Mouse (Mus musculus) gastrocnemius, postnatal 10 days (tissue): ENCODE data around the gene Abi3. TPM values are rescaled to one million over a fixed set of nuclear protein-coding genes. Genes with fewer than 3 reads are reported as not detected.

ENCODE experiments used
- DNase-seq: peaks from one replicate; pipeline ENCODE4 v3.0.0; 2021; ENCODE audit warnings: mixed read lengths
- total RNA-seq, 2 experiments: library from RNA; stranded (reverse); gene quantifications; 2 replicates each; pipeline ENCODE4 v1.2.3; 2021

Gene Abi3
- total RNA-seq, 2 experiments from 2014 or later = 3.4 to 7.1 TPM

DNA sequence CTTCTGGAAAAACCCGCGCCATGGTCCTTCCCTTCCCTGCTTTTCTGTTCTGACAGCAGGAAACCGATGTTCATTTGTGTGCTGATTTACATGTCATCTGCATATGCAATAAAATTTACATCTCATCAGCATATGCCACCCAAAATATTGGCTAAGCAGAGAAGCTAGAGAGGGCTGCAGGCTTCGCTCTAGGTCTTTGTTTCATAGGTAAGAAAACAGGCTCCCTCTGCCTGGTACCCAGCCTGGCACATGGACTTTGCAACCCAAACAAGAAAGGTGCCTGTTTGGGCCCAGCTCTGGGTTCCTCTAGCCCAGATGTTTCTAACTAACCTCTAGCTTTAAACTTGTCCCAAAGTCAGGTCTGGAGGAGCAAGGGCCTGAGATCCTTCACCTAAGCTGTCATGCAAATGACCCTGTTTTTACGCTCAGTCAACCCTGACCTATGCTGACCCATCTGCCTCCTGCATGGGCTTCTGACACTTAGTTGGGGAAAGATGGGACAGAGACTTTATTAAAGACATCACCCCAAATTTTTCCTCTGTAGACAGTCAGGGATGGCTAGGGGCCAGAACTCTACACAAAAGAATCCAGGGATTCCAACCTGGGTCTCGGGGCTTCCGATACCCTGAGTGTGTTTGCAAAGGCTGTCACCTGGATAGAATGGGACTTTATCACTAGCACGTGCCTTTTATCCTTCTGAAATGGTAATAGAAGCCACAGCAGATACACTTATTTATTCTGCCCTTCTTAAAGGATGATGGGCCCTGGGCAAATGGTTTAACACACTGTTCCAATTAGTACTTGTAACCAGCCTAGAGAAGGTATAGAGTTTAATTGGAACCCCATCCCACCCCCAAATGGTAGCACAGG lies 3.0 kb downstream of the Abi3 start:
- no peak for DNase-seq

GRCm38 (mm10) chr11:95838598-95838997 lies 3.7 kb downstream of the Abi3 start:
- DNase-seq = no peak

GRCm38 (mm10) chr11:95837059-95837458 lies 5.2 kb downstream of the Abi3 start, which contains the start of gene Gngt2:
Gene Gngt2 (plus strand): TSS chr11:95837216.
- peak; percentile 83 for DNase-seq

DNA sequence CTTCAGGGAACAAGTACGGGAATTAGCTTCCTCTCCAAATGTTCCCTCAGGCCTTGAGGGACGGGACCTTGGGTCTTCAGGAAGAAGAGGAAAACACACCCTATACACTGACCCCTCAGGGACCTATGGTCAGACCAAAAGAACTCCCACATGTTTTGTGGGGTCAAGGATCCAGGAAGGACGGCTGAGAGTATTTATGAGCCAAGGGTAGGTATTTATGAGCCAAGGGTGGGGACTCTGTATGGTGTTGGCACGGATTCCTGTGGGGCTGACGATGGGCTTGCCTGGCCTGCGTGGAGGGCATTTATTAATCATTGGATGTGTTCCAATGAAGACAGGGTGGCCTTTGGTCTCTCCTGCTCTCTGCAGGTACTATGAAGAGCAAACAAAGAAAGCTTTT lies 5.8 kb downstream of the Abi3 start:
- no peak for DNase-seq

DNA sequence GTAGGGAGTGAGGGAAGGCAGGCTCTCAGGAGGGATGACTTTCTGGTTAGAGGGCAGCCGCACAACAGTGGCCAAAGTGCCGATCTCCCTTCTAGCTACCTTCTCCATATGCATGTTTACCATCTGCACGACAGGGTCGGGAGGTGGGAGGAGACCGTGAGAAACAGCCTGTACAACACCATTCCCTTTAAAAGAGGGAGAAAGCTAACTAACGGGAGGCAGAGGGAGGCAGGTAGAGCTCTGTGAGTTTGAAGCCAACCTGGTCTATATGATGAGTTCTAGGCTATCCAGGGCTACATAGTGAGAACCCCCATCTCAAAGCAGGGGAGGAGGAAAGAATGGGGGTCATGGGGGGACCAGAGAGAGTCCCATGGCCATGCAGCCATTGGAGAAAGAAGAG lies 6.4 kb downstream of the Abi3 start:
- DNase-seq = no peak

GRCm38 (mm10) chr11:95834742-95835710 lies 7.2 kb downstream of the Abi3 start:
- DNase-seq = no peak

GRCm38 (mm10) chr11:95834143-95834667 lies 8.1 kb downstream of the Abi3 start:
- DNase-seq = peak; percentile 14

DNA sequence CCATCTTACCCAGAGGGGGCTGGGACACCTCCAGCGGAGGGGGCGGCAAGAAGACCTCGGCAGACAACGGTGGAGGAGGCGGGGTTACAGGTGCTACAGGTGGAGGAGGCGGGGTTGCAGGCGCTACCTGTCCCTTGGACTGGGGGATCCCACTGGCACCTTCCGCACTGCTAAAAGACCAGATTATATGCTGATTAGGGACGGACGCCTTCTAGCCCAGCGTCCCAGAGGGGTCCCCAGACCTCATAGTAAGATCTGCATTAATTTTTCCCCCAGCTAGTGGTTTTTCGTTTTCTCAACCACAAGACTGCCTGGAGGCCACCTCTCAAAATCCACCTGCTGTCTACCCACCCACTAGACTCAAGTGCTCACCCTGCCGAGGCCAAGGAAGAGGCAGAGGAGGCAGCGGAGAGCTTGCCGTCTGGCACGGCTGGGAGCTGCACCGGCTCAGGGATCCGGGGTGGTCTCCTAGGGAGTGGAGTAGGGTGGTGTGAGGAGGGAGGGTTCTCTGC lies 8.6 kb downstream of the Abi3 start:
- DNase-seq = no peak

GRCm38 (mm10) chr11:95833006-95833570 lies 9.2 kb downstream of the Abi3 start:
- DNase-seq = no peak

DNA sequence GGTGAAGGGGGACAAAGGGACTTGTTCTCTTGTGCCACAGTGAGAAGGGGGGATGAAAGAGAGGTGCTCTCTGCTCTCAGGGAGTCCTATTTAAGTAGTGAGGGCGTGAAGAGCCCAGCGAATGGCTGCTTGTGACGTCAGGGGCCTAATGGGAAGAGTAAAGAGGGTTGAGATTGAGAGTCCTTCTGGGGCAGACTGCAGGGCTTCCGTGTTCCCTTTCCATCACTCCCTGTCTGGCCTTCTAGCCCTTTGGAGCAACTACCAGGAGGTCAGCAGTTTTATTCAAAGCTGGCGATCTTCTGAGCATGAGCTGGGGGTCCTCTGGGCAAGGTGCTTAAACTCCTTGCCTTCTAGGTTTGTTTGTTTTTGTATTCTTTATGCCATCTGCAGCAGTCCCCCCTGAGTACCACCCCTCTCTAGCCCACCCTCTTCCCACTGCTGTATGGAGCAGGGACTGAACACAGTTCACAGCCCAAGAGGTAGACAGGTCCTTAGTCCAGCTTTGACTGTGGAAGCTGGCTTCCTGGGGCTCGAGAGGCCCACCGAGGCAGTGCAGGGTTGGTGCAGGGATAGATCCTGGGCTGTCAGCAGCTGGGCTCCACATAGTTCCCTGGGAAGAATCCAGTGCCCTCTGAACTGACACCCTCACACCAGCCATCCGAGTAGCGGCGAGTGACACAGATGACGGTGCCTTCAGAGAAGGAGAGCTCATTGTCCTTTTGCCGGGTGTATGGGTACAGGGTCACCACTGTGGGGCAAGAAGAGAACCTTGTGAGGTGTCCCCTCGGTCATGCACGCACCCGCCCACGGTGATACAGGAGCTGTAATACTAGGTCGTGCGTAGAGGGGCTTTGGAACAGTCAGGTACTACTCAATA lies 9.9 kb downstream of the Abi3 start:
- DNase-seq = no peak

GRCm38 (mm10) chr11:95831641-95832040 lies 10.6 kb downstream of the Abi3 start:
- no peak for DNase-seq

DNA sequence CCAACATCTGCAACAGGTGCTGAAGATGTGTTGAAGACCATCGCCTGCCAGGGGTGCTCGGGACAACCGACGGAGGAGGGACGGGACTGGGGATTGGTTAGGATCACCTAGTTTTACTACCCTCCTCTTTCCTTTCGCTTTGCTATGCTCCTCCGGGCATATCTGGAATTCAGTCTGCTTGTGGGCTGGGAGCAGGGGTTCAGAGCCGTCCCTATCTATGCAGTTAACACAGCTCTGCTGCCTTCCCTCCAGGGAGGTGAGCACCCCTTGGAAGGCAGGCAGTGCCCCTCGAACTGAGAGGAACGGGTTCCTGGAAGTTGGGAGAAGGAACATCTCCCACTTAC lies 11.0 kb downstream of the Abi3 start:
- no peak for DNase-seq

GRCm38 (mm10) chr11:95830411-95831275 lies 11.6 kb downstream of the Abi3 start:
- peak; percentile 32 for DNase-seq

DNA sequence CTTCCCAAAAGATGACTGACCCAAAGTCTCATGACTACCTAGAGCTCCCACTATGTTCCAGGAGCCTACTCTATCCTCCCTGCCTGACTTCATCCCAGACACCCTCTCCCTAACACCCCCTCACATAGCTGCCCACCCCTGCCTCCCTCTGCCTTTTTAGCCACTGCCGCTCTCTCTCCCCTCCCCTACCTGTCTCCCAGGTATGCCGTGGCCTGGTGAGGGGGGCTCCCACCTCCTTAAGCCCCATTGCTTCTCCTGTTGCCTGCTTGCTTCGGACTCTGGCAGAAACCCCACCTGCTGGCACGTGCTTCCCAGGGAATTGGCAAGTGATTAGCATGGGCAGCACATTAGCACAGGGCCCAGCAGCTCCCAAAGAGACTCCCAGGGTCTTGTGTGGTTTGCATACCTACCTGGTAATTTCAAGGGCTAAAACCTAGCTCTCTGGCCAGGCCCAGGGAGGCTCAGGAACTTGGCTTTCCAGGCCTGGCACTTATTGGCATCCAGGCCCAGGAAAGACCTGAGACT lies 12.7 kb downstream of the Abi3 start:
- DNase-seq = no peak

GRCm38 (mm10) chr11:95828181-95828964 lies 13.9 kb downstream of the Abi3 start:
- DNase-seq = no peak

DNA sequence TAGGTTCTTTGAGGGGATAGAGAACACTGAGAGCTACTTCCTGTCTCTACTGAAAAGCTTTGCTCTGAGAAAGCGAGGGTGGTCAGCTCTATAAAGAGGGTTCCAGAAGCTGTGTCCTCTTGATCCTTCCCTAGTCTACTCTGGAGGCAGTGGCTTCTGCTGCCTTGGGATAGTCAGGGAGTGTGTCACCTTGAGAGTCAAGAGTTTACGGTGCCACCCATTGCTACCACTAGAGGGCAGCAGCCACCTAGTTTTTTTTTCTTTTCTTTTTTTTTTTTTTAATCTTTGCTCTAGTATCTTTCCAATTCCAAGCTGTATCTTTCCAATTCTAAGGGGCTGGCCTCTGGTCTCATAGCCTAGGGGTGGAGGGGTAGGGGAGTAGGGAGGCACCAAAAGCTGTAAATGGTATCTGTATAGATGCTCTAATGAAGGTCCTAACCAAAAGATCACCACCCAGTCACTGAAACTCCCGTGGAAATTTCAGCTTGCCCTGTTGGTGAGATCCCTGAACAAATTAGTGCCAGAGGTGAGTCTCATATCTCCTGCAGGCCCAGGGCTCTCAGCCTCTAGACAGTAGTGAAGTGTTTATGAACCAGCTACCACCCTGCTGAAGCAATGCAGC lies 14.7 kb downstream of the Abi3 start:
- DNase-seq = peak; percentile 72

GRCm38 (mm10) chr11:95827168-95827447 lies 15.2 kb downstream of the Abi3 start:
- DNase-seq = no peak

- no peak for DNase-seq
Observed at GRCm38 (mm10) chr11:95826317-95827167, 15.7 kb downstream of the Abi3 start.
